Mouse (Mus musculus): ENCODE results near the gene Nudt5.

The Nudt5 gene

GRCm38 (mm10) chr2:5867681-5868080, 22.9 kb downstream of the Nudt5 start:
- DNase-seq (ENCODE audit: low read depth, low spot score), result no peak

- DNase-seq (ENCODE audit: low read depth, low spot score), result no peak
Measured at GRCm38 (mm10) chr2:5869746-5870145, 24.9 kb downstream of the Nudt5 start.

GRCm38 (mm10) chr2:5877446-5877845, 32.6 kb downstream of the Nudt5 start:
- no peak for DNase-seq (ENCODE audit: low read depth, low spot score)

GRCm38 (mm10) chr2:5888865-5889264, 44.0 kb downstream of the Nudt5 start:
- no peak for DNase-seq (ENCODE audit: low read depth, low spot score)

- DNase-seq (ENCODE audit: low read depth, low spot score), result no peak
Measured at GRCm38 (mm10) chr2:5889412-5889811, 44.6 kb downstream of the Nudt5 start.

GRCm38 (mm10) chr2:5894296-5894695, 49.5 kb downstream of the Nudt5 start:
- DNase-seq (ENCODE audit: low read depth, low spot score), result no peak

- peak; percentile 98 for DNase-seq (ENCODE audit: low read depth, low spot score)
Measured at GRCm38 (mm10) chr2:5894843-5895570, 50.2 kb downstream of the Nudt5 start, which contains the start of gene Sec61a2. Gene Sec61a2, minus strand, starts transcription at chr2:5895432.

GRCm38 (mm10) chr2:5900145-5900544, 55.3 kb downstream of the Nudt5 start:
- DNase-seq (ENCODE audit: low read depth, low spot score), result no peak

- no peak for DNase-seq (ENCODE audit: low read depth, low spot score)
Measured at GRCm38 (mm10) chr2:5906092-5906491, 61.3 kb downstream of the Nudt5 start.

GRCm38 (mm10) chr2:5906625-5907024, 61.8 kb downstream of the Nudt5 start:
- DNase-seq (ENCODE audit: low read depth, low spot score), result no peak

GRCm38 (mm10) chr2:5911282-5911965, 66.6 kb downstream of the Nudt5 start:
- no peak for DNase-seq (ENCODE audit: low read depth, low spot score)
